Mouse (Mus musculus) liver, adult 2 months (tissue): ENCODE measurements around the gene Anks1b.

Experiments used
- CTCF ChIP-seq: fragments of 200-500 bp; IDR thresholded peaks from 2 replicates; pipeline ENCODE4 v1.5.1; 2011; ENCODE audit warnings: low read depth, low read length, control low read depth
- POLR2A ChIP-seq: fragments of 200-500 bp; IDR thresholded peaks from 2 replicates; pipeline ENCODE4 v1.6.1; 2011; ENCODE audit warnings: low read length, control low read depth; ENCODE audit not compliant: insufficient read depth; ENCODE audit errors: extremely low read depth

DNA sequence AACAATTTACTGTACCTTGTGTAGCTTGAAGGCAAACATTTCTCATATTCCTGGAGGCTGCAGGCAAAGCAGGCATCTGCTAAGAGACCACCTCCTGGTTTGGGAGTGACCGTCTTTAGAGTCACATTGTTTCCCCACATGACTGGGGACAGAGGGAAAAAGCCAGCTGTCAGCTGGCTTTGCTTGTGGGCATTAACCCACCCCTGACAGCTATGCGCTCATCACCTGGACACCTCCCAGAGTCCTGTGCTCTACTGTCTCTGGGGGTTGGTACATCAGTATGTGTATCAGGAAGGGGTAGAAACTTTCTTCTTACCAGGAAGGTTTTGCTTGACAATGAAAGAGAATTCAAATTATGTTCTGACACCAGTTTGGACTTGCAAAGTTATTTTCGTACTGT, 207.8 kb downstream of the Anks1b start:
- TF ChIP-seq POLR2A (no peak), CTCF (no peak)
